Mouse (Mus musculus) sigmoid colon, adult 10 weeks (tissue): Measurements from ENCODE around the gene Dip2b. TPM values are rescaled to one million over a fixed set of nuclear protein-coding genes. Genes with fewer than 3 reads are reported as not detected.

Source experiments
- polyA plus RNA-seq: library from polyadenylated mRNA; stranded (reverse); fragments of 350-450 nt; fragmentation: Illumina TruSeq; extraction: RNeasy Lipid Tissue Mini Kit (QIAGEN cat#74804); gene quantifications from one replicate; pipeline ENCODE4 v1.2.3, GENCODE M21; 2014; ENCODE audit warnings: low read depth, low replicate concordance

Gene Dip2b
- 7.4 TPM for polyA plus RNA-seq

DNA sequence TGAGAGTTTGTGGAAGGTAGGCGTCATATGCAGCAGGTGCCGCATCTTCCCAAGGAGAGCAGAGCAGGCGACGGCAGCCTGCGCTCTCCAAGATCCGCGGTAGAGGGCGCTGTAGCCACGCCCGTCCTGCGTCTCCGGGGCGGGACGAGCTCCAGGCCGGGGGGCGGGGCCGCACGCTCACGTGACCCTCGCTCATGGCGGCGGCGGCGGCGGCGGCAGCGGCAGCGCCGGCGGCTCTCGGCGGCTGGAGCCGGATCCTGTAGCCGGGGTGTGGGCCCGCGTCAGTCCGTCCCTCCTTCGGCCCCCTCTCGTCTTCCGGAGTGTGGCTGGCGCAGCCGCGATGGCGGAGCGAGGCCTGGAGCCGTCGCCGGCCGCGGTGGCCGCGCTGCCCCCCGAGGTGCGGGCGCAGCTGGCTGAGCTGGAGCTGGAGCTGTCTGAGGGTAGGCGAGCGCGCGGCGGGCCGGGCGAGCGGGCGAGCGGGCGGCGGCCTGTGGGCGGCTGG lies at the start of gene Dip2b:
Gene Dip2b (plus strand): TSS at position 195 of the 502 bp plus-strand sequence.

DNA sequence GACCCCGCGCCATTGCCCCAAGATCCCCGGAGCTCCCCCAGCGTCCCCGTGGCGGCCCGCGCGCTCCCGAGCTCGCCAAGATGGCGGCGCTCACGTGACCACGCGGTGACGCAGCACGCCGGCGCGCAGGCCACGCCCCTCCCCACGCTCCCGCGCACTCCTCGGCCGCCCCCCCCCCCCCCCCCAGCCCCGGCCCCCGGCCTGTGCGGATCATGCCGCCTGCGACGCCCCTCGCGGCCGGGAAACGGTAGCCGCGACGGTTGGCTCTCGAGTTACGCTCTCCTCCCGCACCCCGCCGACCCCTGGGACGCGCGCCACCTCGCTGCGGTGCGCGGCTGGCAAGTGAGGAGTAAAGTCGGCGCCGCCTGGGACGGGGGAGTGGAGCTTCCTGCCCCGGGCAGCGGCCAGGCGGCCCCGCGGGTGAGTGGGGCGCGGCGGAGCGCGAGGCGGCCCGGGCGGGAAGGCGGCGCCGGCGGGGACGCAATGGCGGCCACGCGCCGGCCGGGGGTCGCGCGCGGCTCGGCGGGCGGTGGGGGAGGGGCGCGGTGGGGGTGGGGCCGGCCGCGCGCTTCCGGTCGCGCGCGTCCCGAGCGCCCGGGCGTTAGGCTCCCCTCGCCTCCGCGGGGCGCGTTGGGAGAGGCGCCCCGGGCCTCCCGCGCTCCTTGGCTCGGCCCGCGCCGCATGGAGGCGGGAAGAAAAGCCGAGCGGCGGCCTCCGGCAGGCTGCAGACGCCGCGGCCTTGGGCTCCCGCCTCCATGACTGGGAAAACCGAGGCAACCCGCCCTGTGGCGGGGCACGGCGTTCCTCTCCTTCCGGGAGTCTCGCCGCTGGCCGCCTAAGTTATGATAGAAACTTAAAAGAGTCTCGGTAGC lies 189.4 kb downstream of the Dip2b start, which contains the start of gene Atf1:
Gene Atf1 (plus strand): TSS at position 157 of the 872 bp plus-strand sequence.

Other genes with a start within 250 kb of the Dip2b start
- 205 TPM for gene Lima1, start 163.2 kb upstream of the Dip2b start, polyA plus RNA-seq
- gene Fam186a, start 71.6 kb upstream of the Dip2b start, polyA plus RNA-seq, result not detected
- 122 TPM for gene Larp4, start 68.6 kb upstream of the Dip2b start, polyA plus RNA-seq
- 89.0 TPM for gene Atf1, start 189.2 kb downstream of the Dip2b start, polyA plus RNA-seq
- 0.88 TPM for gene Tmprss12, start 242.2 kb downstream of the Dip2b start, polyA plus RNA-seq